Mouse (Mus musculus) MEL (cell line): Measurements from ENCODE around the gene Cfl1. TPM values are rescaled to one million over a fixed set of nuclear protein-coding genes. Genes with fewer than 3 reads are reported as not detected.
"Not testable (repeated sequence)": the region's sequence is repeated elsewhere in the genome, so short reads cannot be mapped to it uniquely, and the experiment has no call there.

ENCODE experiments used
- DNase-seq: peaks from one replicate; pipeline ENCODE4 v3.0.0; 2011; ENCODE audit warnings: low read depth, low spot score
- H3K27ac ChIP-seq: 2 replicates; pipeline ENCODE4 v1.5.1; 2012; ENCODE audit warnings: low read depth, mild to moderate bottlenecking, control low read depth, low read length, moderate library complexity; ENCODE audit not compliant: control insufficient read depth
- H3K27me3 ChIP-seq, 2 experiments: fragments of 150-350 bp in 1 of 2; sonication (generic) in 1 of 2; 2 replicates each; pipeline ENCODE4 v1.6.1; 2012; ENCODE audit warnings: low read length in 2 of 2, mild to moderate bottlenecking in 2 of 2, improper control_type of control experiment in 1 of 2, moderate library complexity in 1 of 2; ENCODE audit not compliant: insufficient read depth in 2 of 2, control insufficient read depth in 1 of 2
- H3K36me3 ChIP-seq, 2 experiments: 2 replicates each; pipeline ENCODE4 v1.6.1; 2012 to 2014; ENCODE audit warnings: low read length in 2 of 2, improper control_type of control experiment in 1 of 2, inconsistent platforms in 1 of 2, mild to moderate bottlenecking in 1 of 2; ENCODE audit not compliant: insufficient read depth in 2 of 2, control insufficient read depth in 1 of 2
- H3K4me1 ChIP-seq, 2 experiments: fragments of 150-350 bp in 1 of 2; sonication (generic) in 1 of 2; 2 replicates each; pipeline ENCODE4 v1.6.1; 2012; ENCODE audit warnings: low read length in 2 of 2, improper control_type of control experiment in 1 of 2, mild to moderate bottlenecking in 1 of 2; ENCODE audit not compliant: insufficient read depth in 2 of 2, control insufficient read depth in 1 of 2
- H3K4me3 ChIP-seq, 2 experiments: fragments of 150-350 bp in 1 of 2; sonication (generic) in 1 of 2; 2 replicates each; pipeline ENCODE4 v1.5.1; 2012; ENCODE audit warnings: low read depth in 2 of 2, low read length in 2 of 2, mild to moderate bottlenecking in 2 of 2, moderate library complexity in 2 of 2, control low read depth in 1 of 2, improper control_type of control experiment in 1 of 2; ENCODE audit not compliant: control insufficient read depth in 1 of 2, insufficient read depth in 1 of 2
- H3K79me2 ChIP-seq: 2 replicates; pipeline ENCODE4 v1.6.1; 2012; ENCODE audit warnings: mild to moderate bottlenecking, low read length, moderate library complexity; ENCODE audit not compliant: control insufficient read depth, poor library complexity, insufficient read depth
- H3K9ac ChIP-seq: 2 replicates; pipeline ENCODE4 v1.6.1; 2012; ENCODE audit warnings: low read depth, mild to moderate bottlenecking, control low read depth, low read length, moderate library complexity; ENCODE audit not compliant: control insufficient read depth, poor library complexity, severe bottlenecking
- H3K9me3 ChIP-seq: fragments of 150-350 bp; sonication (generic); replicated peaks from 2 replicates; pipeline ENCODE4 v1.6.1; 2012; ENCODE audit warnings: mild to moderate bottlenecking, low read length, improper control_type of control experiment, moderate library complexity; ENCODE audit not compliant: insufficient read depth
- CTCF ChIP-seq, 3 experiments: IDR thresholded peaks in 2 of 3; conservative IDR thresholded peaks in 1 of 3; 2 replicates each; pipeline ENCODE4 v1.5.1; 2011 to 2012; ENCODE audit warnings: low read length in 3 of 3, low read depth in 2 of 3, mild to moderate bottlenecking in 2 of 3, improper control_type of control experiment in 1 of 3, inconsistent platforms in 1 of 3, mixed read lengths in 1 of 3, moderate library complexity in 1 of 3; ENCODE audit not compliant: control insufficient read depth in 1 of 3, insufficient read depth in 1 of 3, poor library complexity in 1 of 3, severe bottlenecking in 1 of 3
- ETS1 ChIP-seq: IDR thresholded peaks from 2 replicates; pipeline ENCODE4 v1.6.1; 2012; ENCODE audit warnings: low read depth, mild to moderate bottlenecking, inconsistent platforms, low read length, improper control_type of control experiment, moderate library complexity
- GABPA ChIP-seq: IDR thresholded peaks from 2 replicates; pipeline ENCODE4 v1.6.1; 2012; ENCODE audit warnings: low read depth, mild to moderate bottlenecking, inconsistent platforms, low read length, improper control_type of control experiment, moderate library complexity
- KAT2A ChIP-seq: conservative IDR thresholded peaks from 2 replicates; pipeline ENCODE4 v1.6.1; 2012; ENCODE audit warnings: low read depth, low read length, improper control_type of control experiment, inconsistent platforms
- MEF2A ChIP-seq: IDR thresholded peaks from 2 replicates; pipeline ENCODE4 v1.6.1; 2014; ENCODE audit warnings: low read depth, mild to moderate bottlenecking, inconsistent platforms, low read length, improper control_type of control experiment; ENCODE audit not compliant: poor library complexity, insufficient replicate concordance, severe bottlenecking; ENCODE audit errors: extremely low read depth
- MXI1 ChIP-seq: IDR thresholded peaks from 2 replicates; pipeline ENCODE4 v1.6.1; 2011; ENCODE audit warnings: mild to moderate bottlenecking, low read depth, low read length, improper control_type of control experiment
- MYB ChIP-seq: IDR thresholded peaks from 2 replicates; pipeline ENCODE4 v1.6.1; 2011; ENCODE audit warnings: mild to moderate bottlenecking, low read depth, low read length, improper control_type of control experiment
- MYC ChIP-seq: IDR thresholded peaks from 2 replicates; pipeline ENCODE4 v1.6.1; 2011; ENCODE audit warnings: low read depth, mild to moderate bottlenecking, low read length, improper control_type of control experiment, moderate library complexity
- NELFE ChIP-seq: IDR thresholded peaks from 2 replicates; pipeline ENCODE4 v1.6.1; 2011; ENCODE audit warnings: low read depth, low read length, improper control_type of control experiment
- POLR2A ChIP-seq, 2 experiments: IDR thresholded peaks; 2 replicates each; pipeline ENCODE4 v1.6.1; 2011 to 2012; ENCODE audit warnings: low read length in 2 of 2, mild to moderate bottlenecking in 2 of 2, control low read depth in 1 of 2, improper control_type of control experiment in 1 of 2, low read depth in 1 of 2, moderate library complexity in 1 of 2; ENCODE audit not compliant: control insufficient read depth in 1 of 2, insufficient read depth in 1 of 2, poor library complexity in 1 of 2
- POLR2AphosphoS2 ChIP-seq: IDR thresholded peaks from 2 replicates; pipeline ENCODE4 v1.6.1; 2011; ENCODE audit warnings: low read length, improper control_type of control experiment
- SMC3 ChIP-seq: IDR thresholded peaks from 2 replicates; pipeline ENCODE4 v1.6.1; 2011; ENCODE audit warnings: low read depth, low read length, improper control_type of control experiment
- TAL1 ChIP-seq: IDR thresholded peaks from 2 replicates; pipeline ENCODE4 v1.6.1; 2012; ENCODE audit warnings: mild to moderate bottlenecking, inconsistent platforms, low read length, moderate library complexity, mixed read lengths
- UBTF ChIP-seq: IDR thresholded peaks from 2 replicates; pipeline ENCODE4 v1.6.1; 2012; ENCODE audit warnings: low read depth, mild to moderate bottlenecking, inconsistent platforms, low read length, improper control_type of control experiment, moderate library complexity, borderline replicate concordance; ENCODE audit not compliant: insufficient read depth
- USF1 ChIP-seq: IDR thresholded peaks from 2 replicates; pipeline ENCODE4 v1.6.1; 2014; ENCODE audit warnings: low read depth, mild to moderate bottlenecking, inconsistent platforms, low read length, improper control_type of control experiment, moderate library complexity
- ZC3H11A ChIP-seq: IDR thresholded peaks from 2 replicates; pipeline ENCODE4 v1.6.1; 2012; ENCODE audit warnings: low read depth, mild to moderate bottlenecking, inconsistent platforms, low read length, improper control_type of control experiment
- ZMIZ1 ChIP-seq: IDR thresholded peaks from 2 replicates; pipeline ENCODE4 v1.6.1; 2012; ENCODE audit warnings: low read depth, mild to moderate bottlenecking, inconsistent platforms, low read length, improper control_type of control experiment, moderate library complexity
- polyA plus RNA-seq, 2 experiments: library from polyadenylated mRNA; stranded (reverse) in 1 of 2; unstranded in 1 of 2; fragments of >175 nt in 1 of 2; fragments of >200 nt in 1 of 2; gene quantifications; 2 replicates each; pipeline versions ENCODE4 v1.2.1 to v1.2.4; 2012; ENCODE audit warnings: low replicate concordance in 2 of 2, low read depth in 1 of 2; ENCODE audit not compliant: insufficient read length in 2 of 2, insufficient read depth in 1 of 2, missing spikeins in 1 of 2
- total RNA-seq: library from RNA; depleted of rRNA; stranded (reverse); fragments of 300-350 nt; gene quantifications from 2 replicates; pipeline ENCODE4 v1.2.3, GENCODE M21; 2012

Gene Cfl1
- total and polyA plus RNA-seq, 3 experiments, result 880 to 2,037 TPM; not detected in 1

GRCm38 (mm10) chr19:5490898-5491708 lies 848 bp downstream of the Cfl1 start (continued):
- peak; percentile 69; the same call in 1 of the 2 replicates for TF ChIP-seq MYC
- peak; percentile 50 for TF ChIP-seq KAT2A
- peak; percentile 96 for TF ChIP-seq USF1
- 0 out of 2 replicates have a peak, but pooled peaks have one; percentile 5 for TF ChIP-seq MYB
- TF ChIP-seq MXI1, result peak; percentile 91
- TF ChIP-seq MEF2A, result no peak
- peak; percentile 91 for TF ChIP-seq ZMIZ1
- TF ChIP-seq CTCF (IDR thresholded peaks at IDR 0.05 in 2 of 3, conservative IDR thresholded peaks at IDR 0.05 in 1 of 3; ENCODE audit: control insufficient read depth in 1 of 3, insufficient read depth in 1 of 3, low read depth in 2 of 3, low read length in 3 of 3, poor library complexity in 1 of 3, severe bottlenecking in 1 of 3), result no peak
- TF ChIP-seq ZC3H11A, result no peak
- peak; percentile 93 for TF ChIP-seq POLR2AphosphoS2
- TF ChIP-seq UBTF, result peak; percentile 81; the same call in 1 of the 2 replicates
- TF ChIP-seq NELFE, result peak; percentile 80
- TF ChIP-seq GABPA, result no peak
- peak; percentile 12; the same call in 1 of the 2 replicates for TF ChIP-seq SMC3
- no peak for TF ChIP-seq TAL1
- TF ChIP-seq, all 39 proteins: peak for 24

GRCm38 (mm10) chr19:5492641-5493040 lies 2.4 kb downstream of the Cfl1 start:
- Histone ChIP-seq H3K4me3 (no peak overlapping the region), H3K4me1 (peaks cover 0 to 4% of the 10 kb centered on the region in 2 experiments; a peak in 2 of 4 replicates), H3K79me2 (peaks cover 31% of the 10 kb centered on the region), H3K9ac (no peak overlapping the region), H3K9me3 (no peaks in the 10 kb centered on the region), H3K27me3 (no peaks in the 10 kb centered on the region), H3K36me3 (peaks cover 0 to 10% of the 10 kb centered on the region in 2 experiments), H3K27ac (no peak overlapping the region)
- no peak for TF ChIP-seq ETS1
- 0 out of 4 replicates have a peak, but pooled peaks of 1 of the 2 experiments have one; percentile 15 for TF ChIP-seq POLR2A (IDR thresholded peaks at IDR 0.05; ENCODE audit: control insufficient read depth in 1 of 2, insufficient read depth in 1 of 2, low read depth in 1 of 2, low read length in 2 of 2, poor library complexity in 1 of 2)
- no peak for DNase-seq

GRCm38 (mm10) chr19:5493301-5493721 lies 3.1 kb downstream of the Cfl1 start:
- H3K27me3 ChIP-seq, H3K9me3 ChIP-seq, H3K4me3 ChIP-seq, DNase-seq, H3K9ac ChIP-seq, H3K4me1 ChIP-seq, H3K27ac ChIP-seq: not testable (repeated sequence)
- peaks cover 29% of the 10 kb centered on the region for H3K79me2 ChIP-seq
- peaks cover 0 to 10% of the 10 kb centered on the region in 2 experiments for H3K36me3 ChIP-seq
